7 mouse cellular contexts compared by ENCODE assay signal in the genomic region with DNA sequence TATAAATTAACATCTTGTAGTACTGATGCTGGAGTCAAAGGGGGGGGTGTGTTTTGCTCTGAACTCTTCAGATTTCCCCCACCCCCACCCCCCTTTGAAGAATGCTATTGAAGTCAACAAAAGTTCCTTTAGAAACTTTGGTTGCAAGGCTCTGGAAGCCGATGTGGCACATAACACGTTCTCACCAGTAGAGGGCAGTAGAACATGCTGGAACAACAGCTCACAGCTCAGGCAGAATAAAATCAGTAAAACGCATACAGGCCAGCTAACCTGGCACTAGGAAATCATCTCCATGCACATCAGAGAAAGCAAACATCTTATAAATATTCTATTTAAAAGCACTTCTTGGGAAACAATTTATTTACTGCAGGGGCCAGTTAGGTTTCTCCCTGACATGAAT. TPM values are rescaled to one million over a fixed set of nuclear protein-coding genes. Genes with fewer than 3 reads are reported as not detected.
DNase-seq lines count a peak whose midpoint lies in the region; ATAC-seq and TF ChIP-seq lines count a peak whose summit lies in the region.

No protein-coding gene starts in this region.

- DNase-seq in MEL (ENCODE audit: low read depth, low spot score): peak; percentile 70
- peak; percentile 62 to 68 for DNase-seq in adrenal gland, postnatal 36 days
- peak; percentile 82 for DNase-seq in heart, adult 8-10 months (ENCODE audit: low spot score)
- DNase-seq in layer of hippocampus, postnatal 10 days (ENCODE audit: low spot score in 2 of 2): peak; percentile 76 to 78
- DNase-seq in lung, postnatal 25 days (ENCODE audit: low spot score): peak; percentile 81
- peak; percentile 80 for DNase-seq in right cerebral cortex, adult 18-20 months

- H3K4me3 ChIP-seq in MEL (ENCODE audit: control insufficient read depth in 1 of 2, insufficient read depth in 1 of 2, low read depth in 2 of 2, low read length in 2 of 2): no peak overlapping the region
- no peak overlapping the region for H3K4me3 ChIP-seq in embryonic facial prominence, embryonic 12.5 days

- no peaks in the 10 kb centered on the region for H3K36me3 ChIP-seq in MEL (ENCODE audit: control insufficient read depth in 1 of 2, insufficient read depth in 2 of 2, low read length in 2 of 2)
- no peaks in the 10 kb centered on the region for H3K36me3 ChIP-seq in embryonic facial prominence, embryonic 12.5 days

- TF ChIP-seq RAD21 in MEL (IDR thresholded peaks at IDR 0.05; ENCODE audit: low read depth, low read length): peak; percentile 91

- TF ChIP-seq POLR2A in MEL (IDR thresholded peaks at IDR 0.05; ENCODE audit: control insufficient read depth in 1 of 2, insufficient read depth in 1 of 2, low read depth in 1 of 2, low read length in 2 of 2, poor library complexity in 1 of 2): no peak

- H3K9ac ChIP-seq in MEL (ENCODE audit: control insufficient read depth, low read depth, low read length, poor library complexity, severe bottlenecking): no peak overlapping the region
- H3K9ac ChIP-seq in embryonic facial prominence, embryonic 12.5 days: no peak overlapping the region

- no peaks in the 10 kb centered on the region for H3K4me1 ChIP-seq in MEL (ENCODE audit: control insufficient read depth in 1 of 2, insufficient read depth in 2 of 2, low read length in 2 of 2)
- H3K4me1 ChIP-seq in embryonic facial prominence, embryonic 12.5 days: peaks cover 18% of the 10 kb centered on the region; the same call in 1 of the 2 replicates

- WGBS in embryonic facial prominence, embryonic 12.5 days: 0% methylated on average over 3 of the region's 3 CpGs

- peaks cover 0 to 12% of the 10 kb centered on the region in 2 experiments; a peak in 3 of 4 replicates for H3K27me3 ChIP-seq in MEL (ENCODE audit: control insufficient read depth in 1 of 2, insufficient read depth in 2 of 2, low read length in 2 of 2)
- H3K27me3 ChIP-seq in embryonic facial prominence, embryonic 12.5 days: no peaks in the 10 kb centered on the region

- no peak for ATAC-seq in embryonic facial prominence, embryonic 12.5 days (ENCODE audit: insufficient number of reproducible peaks, insufficient read depth, low FRiP score, low TSS enrichment)

- no peak for TF ChIP-seq EP300 in MEL (IDR thresholded peaks at IDR 0.05; ENCODE audit: low read depth in 1 of 2, low read length in 2 of 2)

- no peak overlapping the region for H3K27ac ChIP-seq in MEL (ENCODE audit: control insufficient read depth, low read depth, low read length)
- H3K27ac ChIP-seq in embryonic facial prominence, embryonic 12.5 days: 0 out of 2 replicates have a peak overlapping the region, but pooled peaks have one; percentile 57

- peak; percentile 88 to 90 (median 89) for TF ChIP-seq CTCF in MEL (IDR thresholded peaks at IDR 0.05 in 2 of 3, conservative IDR thresholded peaks at IDR 0.05 in 1 of 3; ENCODE audit: control insufficient read depth in 1 of 3, insufficient read depth in 1 of 3, low read depth in 2 of 3, low read length in 3 of 3, poor library complexity in 1 of 3, severe bottlenecking in 1 of 3)

- H3K4me2 ChIP-seq in embryonic facial prominence, embryonic 12.5 days (replicated peaks): no peak overlapping the region

- no peaks in the 10 kb centered on the region for H3K9me3 ChIP-seq in MEL (replicated peaks; ENCODE audit: insufficient read depth, low read length)
- no peaks in the 10 kb centered on the region for H3K9me3 ChIP-seq in embryonic facial prominence, embryonic 12.5 days

- no peaks in the 10 kb centered on the region for H3K79me2 ChIP-seq in MEL (ENCODE audit: control insufficient read depth, insufficient read depth, low read length, poor library complexity)

TF ChIP-seq in MEL, 35 proteins besides CTCF, POLR2A, EP300 and RAD21:
- TF ChIP-seq SMC3 (IDR thresholded peaks at IDR 0.05; ENCODE audit: low read depth, low read length) (peak; percentile 79), NRF1 (IDR thresholded peaks at IDR 0.05; ENCODE audit: insufficient read depth, low read depth, low read length, poor library complexity, severe bottlenecking) (no peak), HCFC1 (IDR thresholded peaks at IDR 0.05; ENCODE audit: low read depth, low read length) (no peak), ZC3H11A (IDR thresholded peaks at IDR 0.05; ENCODE audit: low read depth, low read length) (peak; percentile 68)
TF ChIP-seq in MEL: peak in this region for 2.

RNA-seq across cellular contexts. Expression of a gene that starts 50.5 kb away (rescaled TPM):
- 7.4 and 7.7 TPM in 2 replicates for total RNA-seq in MEL (2012; rRNA removed)
- polyA plus RNA-seq in MEL (2012; ENCODE audit: insufficient read depth in 1 of 2, insufficient read length in 2 of 2, low read depth in 1 of 2, low replicate concordance in 2 of 2, missing spikeins in 1 of 2): 1 to 10 TPM in 1 of 2 experiments, not detected in 1; 9.6 TPM
- 10 to 100 TPM; 26.1 to 30.4 TPM for total RNA-seq in adrenal gland, postnatal 36 days (2021)
- 9.6 and 10.9 TPM in 2 replicates for polyA plus RNA-seq in embryonic facial prominence, embryonic 12.5 days (2016; fragmentation: Nextera tagmentation; extraction: Ambion mirVana)
- total RNA-seq in heart, adult 8-10 months (2022): 100 to 1,000 TPM; 281 to 324 (median 299) TPM
- 10 to 100 TPM; 14.3 to 16.5 TPM for total RNA-seq in layer of hippocampus, postnatal 10 days (2021)

Comparison
In these comparisons a context has a peak if more than half of its experiments do, and no peak if none do; other contexts are left out.
1. RNA of a gene that starts 50.5 kb away (total RNA-seq): 281 to 324 TPM in heart, adult 8-10 months; 26.1 to 30.4 TPM in adrenal gland, postnatal 36 days, 14.3 to 16.5 TPM in layer of hippocampus, postnatal 10 days and 7.4 to 7.7 TPM in MEL; every median in the first group is over 4 times any median in the second.
2. Peak in every context shown above with its lines, with median percentiles within 50 percentile points of each other: DNase-seq.